Mouse (Mus musculus) left cerebral cortex, postnatal 4 days (tissue): ENCODE data around the gene Crlf1. TPM values are rescaled to one million over a fixed set of nuclear protein-coding genes. Genes with fewer than 3 reads are reported as not detected.
A peak's percentile ranks its signal among the peaks of the same experiment; 100 is the strongest.

ENCODE experiments used
- DNase-seq: peaks from one replicate; pipeline ENCODE4 v3.0.0-alpha.2; 2022
- intact Hi-C: fragments of 180-260 bp; cut with DNase I; formaldehyde crosslinking; loops from one replicate; pipeline ENCODE4 v1.15.1; 2025
- total RNA-seq, 2 experiments: library from RNA; stranded (reverse); gene quantifications; 2 replicates each; pipeline ENCODE4 v1.2.3; 2021

Gene Crlf1
- total RNA-seq, 2 experiments from 2014 or later, result 22.3 to 32.3 TPM

- DNase-seq, result no peak
These were observed 25.1 kb upstream of the Crlf1 start for GRCm38 (mm10) chr8:70467907-70468306.

DNA sequence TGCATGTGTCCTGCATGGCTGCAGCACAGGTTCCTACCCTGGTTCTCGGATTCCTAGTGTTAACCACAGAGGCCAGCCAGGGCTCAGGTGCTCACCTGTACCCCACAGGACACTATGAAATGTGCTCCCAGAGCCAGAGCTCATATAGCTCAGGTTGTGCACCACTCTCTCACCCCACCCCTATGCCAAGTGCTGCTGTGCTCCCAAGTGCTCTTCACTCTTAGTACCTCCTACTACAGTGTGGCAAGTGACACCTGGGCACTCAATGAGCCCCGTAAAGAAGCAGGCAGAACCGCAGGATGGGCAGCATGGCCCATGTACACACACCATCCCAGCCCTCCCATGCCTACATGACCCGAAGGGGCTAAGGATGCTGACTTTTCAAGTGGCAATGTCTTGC lies 24.2 kb upstream of the Crlf1 start:
- intact Hi-C loops, result no loop called here

More at GRCm38 (mm10) chr8:70467907-70468306, 25.1 kb upstream of the Crlf1 start:
- intact Hi-C loops, result no loop called here

DNA sequence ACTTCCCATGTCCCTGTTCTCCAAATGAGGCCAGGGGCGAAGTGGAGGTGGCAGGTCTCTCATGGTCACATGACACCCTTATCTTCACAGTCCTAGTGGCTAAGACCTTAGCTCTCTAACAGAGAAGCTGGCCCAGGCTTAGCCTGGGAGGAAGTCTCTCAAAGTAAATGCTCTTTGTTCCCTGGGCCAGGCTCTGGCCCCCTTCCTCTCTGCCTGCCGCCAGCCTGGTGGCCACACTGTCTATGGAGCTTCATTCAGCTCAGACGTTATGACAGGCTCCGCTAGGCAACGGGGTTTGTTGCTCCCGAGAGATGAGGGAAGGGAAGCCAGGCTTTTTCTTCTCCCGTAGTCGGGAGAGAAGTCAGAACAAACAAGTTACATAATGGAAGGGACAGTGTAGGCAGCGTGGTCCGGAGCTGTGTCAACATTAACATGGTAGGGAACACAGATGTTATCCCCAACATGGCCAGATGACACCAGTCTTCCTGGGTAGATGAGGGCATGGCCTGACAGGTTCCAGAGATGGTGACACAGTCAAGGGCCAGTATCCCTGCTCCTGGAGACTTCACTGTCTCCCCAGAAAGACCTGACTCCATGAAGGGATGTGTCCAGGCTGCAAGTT lies 23.6 kb upstream of the Crlf1 start:
- no peak for DNase-seq
- intact Hi-C loops, result no loop called here

More for the DNA sequence above, 24.2 kb upstream of the Crlf1 start:
- no peak for DNase-seq

GRCm38 (mm10) chr8:70469938-70470337 lies 23.0 kb upstream of the Crlf1 start:
- intact Hi-C loops, result no loop called here
- DNase-seq, result no peak

DNA sequence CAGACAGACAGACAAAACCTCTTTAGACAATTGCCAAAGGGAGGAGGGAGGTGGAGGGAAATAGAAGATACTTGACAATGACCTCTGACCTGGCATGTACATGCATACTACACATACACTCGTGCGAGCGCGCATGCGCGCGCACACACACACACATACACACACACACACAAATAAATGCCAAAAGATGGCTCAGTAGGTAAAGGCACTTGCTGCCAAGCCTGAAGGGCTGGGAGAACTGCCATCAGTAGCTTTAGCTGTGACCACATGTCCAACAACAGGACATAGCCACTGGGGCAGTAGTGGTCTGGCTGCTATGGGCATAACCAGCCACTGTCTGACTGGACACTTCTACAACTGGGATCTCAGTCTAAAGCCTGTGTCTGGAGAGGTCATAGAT lies 21.1 kb upstream of the Crlf1 start:
- intact Hi-C loops, result no loop called here
- DNase-seq, result no peak

DNA sequence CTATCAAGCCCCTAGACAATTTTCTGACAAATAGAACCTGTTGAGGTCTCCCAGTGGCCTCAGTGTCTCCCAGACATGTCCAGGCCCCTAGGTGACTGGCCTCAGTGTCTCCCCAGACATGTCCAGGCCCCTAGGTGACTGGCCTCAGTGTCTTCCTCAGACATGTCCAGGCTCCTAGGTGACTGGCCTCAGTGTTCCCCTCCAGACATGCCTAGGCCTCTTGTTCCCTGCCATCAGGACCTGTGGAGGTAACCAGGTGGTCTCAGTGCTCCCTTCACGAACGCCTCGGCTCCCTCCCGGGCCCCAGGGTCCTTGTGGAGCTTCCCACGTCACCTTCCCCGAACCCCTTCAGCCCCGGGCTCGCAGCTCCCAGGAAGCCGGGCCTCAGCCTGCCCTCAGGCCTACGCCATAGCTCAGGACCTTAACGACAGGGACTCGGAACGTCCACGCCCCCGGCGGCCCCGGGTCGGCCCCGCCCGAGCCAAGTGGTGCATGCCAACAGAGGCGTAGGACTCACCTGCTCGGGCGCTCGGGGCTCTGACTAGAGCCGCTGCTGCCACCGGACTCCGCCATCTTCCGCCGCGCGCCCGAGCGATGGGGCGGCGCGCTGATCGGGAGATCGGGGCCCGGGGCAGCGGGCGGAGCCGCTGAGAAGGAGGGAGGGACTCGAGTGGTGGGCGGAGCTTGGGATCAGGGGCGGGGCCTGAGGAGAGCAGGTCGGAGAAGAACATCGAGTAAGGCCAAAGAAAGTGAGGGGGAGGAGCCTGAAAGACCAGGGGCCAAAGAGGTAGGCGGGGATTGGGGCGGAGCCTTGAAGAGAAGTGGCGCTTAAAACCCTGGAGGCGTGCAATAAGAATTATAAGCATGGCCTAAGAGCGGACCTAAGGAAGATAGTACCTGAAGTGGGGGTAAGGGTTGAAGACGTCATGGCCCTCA lies 16.4 kb upstream of the Crlf1 start, which contains the start of gene Klhl26:
Klhl26 (minus strand) TSS at position 636 of the 936 bp plus-strand sequence.
- intact Hi-C loops, result no loop called here
- DNase-seq, result peak; percentile 95

- DNase-seq, result no peak
- intact Hi-C loops, result no loop called here
These were observed 15.5 kb upstream of the Crlf1 start for GRCm38 (mm10) chr8:70477269-70477982.

DNA sequence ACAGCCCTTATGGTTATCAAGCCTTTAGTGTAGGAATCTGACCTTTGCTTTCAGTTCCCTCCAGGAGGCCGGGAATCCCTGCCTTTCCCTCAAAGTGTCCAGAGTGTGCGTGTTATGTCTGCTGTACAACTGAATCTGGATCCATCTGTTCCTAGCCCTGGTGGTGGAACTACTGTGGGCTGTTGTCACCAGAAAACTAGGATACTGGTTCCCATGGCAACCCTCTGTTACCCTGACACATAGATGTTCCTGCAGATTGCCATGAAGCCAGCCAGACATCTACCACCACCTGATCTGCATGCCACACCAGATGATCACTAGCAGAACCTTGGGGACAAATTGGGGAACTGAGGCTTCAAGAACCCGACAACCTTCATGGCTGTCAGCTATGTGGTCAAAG lies 11.1 kb upstream of the Crlf1 start:
- intact Hi-C loops, result no loop called here
- no peak for DNase-seq

GRCm38 (mm10) chr8:70482943-70483342 lies 10.0 kb upstream of the Crlf1 start:
- DNase-seq, result no peak
- intact Hi-C loops, result no loop called here

DNA sequence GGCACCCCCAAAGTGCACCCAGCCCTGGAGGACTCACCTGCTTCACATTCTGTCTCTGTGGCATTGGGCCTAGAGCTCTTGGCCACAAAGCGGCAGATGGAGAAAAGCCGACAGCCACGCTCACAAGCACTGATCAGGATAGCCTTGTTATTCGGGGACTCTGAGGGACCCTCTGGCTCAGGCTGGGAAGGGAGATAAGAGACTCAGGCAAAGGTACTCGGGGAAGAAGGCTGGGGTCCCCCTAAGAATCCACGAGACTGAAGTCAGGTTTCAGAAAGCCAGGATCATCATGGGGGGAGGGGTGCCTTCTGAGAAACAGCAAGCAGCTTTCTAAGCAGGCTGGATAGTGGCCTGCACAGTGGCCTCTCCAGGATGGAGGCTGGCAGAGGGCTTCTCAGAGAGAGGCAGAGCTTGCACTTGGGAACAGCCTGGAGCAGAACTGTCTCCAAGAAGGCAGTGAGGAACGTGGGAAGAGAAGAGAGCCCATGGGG lies 6.7 kb upstream of the Crlf1 start:
- intact Hi-C loops, result no loop called here
- DNase-seq, result no peak

DNA sequence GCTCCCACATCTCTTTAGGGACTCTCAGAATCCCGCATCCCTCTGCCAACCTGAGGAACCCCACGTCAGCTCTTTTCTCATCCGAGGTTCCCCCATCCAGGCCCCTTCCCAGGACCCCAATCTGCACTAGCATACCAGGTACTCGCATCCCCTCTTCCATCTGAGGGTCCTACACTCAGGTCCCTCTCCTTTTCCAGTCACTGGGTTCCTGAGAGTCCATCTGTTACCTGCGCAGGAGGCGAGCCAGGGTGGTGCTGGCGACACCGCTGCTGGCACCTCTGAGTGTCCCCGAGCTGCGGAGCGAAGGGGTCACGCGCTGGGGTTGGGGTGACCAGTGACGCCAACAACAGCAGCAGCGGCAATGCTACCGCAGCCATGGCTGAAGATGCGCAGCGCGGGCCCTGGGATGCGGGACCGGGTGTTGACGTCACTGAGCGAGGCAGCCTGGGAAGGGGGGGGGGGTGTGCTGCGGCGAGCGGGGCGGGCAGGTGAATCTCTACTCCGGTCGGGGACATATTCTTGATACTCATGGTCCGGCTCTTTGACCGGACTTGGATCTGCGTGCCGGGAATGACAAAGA lies 5.9 kb upstream of the Crlf1 start, which contains the start of gene Tmem59l:
Tmem59l (minus strand) TSS at position 418 of the 580 bp plus-strand sequence.
- intact Hi-C loops, result no loop called here
- DNase-seq, result no peak

- intact Hi-C loops, result no loop called here
- DNase-seq, result no peak
These were observed 4.8 kb upstream of the Crlf1 start for GRCm38 (mm10) chr8:70487993-70488796.

GRCm38 (mm10) chr8:70488931-70489470 lies 4.0 kb upstream of the Crlf1 start:
- intact Hi-C loops, result no loop called here
- DNase-seq, result no peak

GRCm38 (mm10) chr8:70489576-70489975 lies 3.4 kb upstream of the Crlf1 start:
- no peak for DNase-seq
- intact Hi-C loops, result no loop called here

DNA sequence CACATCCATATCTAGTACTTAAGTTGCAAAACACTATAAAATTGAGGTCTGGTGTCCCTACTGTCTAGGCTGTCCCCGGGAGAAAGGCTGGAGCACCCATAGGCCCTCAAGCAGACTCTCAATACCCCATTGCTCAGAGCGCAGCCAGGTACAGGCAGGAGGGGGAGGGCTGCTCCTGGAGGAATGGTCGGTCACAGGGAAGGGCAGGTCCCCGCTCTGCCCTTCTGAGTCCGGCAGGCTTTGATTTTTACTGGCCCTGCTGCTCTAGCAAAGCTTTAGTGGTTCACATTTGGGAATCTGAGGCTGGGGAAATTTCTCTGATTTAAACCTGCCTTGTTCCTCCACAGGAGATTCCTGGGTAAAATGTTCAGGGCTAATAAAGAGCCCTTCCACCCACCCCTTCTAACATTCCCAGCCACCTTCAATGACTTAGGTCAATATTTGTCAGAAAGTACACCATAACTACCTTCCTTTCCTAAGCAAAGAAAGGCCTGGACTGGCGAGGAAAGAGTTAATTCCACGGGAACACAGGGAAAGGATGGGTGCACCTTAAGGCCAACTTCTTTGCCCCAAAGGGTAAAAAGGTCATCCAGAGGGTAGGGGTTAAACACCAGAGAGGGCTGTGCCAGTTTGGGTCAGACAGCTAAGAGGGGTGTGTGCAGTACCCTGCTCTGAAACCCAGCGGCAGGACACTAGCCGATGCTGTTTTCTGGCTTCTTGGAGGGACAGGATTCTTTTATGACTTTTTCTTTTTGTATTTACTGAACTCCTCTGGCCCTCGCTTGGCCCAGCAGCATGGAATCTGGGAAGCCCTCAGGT lies 2.7 kb upstream of the Crlf1 start:
- no peak for DNase-seq
- intact Hi-C loops, result no loop called here

GRCm38 (mm10) chr8:70490880-70491495 lies 2.0 kb upstream of the Crlf1 start:
- intact Hi-C loops, result no loop called here

GRCm38 (mm10) chr8:70493692-70494415 lies 896 bp downstream of the Crlf1 start:
- intact Hi-C loops, result no loop called here
- no peak for DNase-seq

More at GRCm38 (mm10) chr8:70490880-70491495, 2.0 kb upstream of the Crlf1 start:
- no peak for DNase-seq
